Mouse (Mus musculus): ENCODE data around the gene Ptprm. TPM values are rescaled to one million over a fixed set of nuclear protein-coding genes. Genes with fewer than 3 reads are reported as not detected.

Gene Ptprm
- polyA plus RNA-seq, 1 experiment from 2014 or later = 14.3 TPM

DNA sequence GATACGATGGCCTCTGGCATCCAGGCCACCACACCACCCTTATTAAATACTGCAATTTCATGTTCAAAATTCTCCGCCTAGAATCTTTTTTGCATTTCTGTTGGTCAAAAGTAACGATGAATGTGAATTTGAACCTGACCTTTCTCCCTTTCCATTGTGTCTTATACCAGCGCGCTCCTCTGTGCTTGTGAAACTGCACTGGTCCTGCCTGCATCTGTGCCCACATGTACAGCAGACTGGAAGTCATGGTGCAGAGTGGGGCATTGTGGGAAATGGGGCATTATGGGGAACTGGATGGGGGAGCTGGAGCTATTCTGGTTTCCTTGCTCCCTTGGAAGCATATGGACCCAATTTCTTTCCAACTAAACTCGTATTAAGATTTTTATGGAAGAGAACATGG is 462.3 kb downstream of the Ptprm start:
- H3K4me1 ChIP-seq = 0 out of 2 replicates have a peak, but pooled peaks cover 3% of the 10 kb centered on the region
- H3K9me3 ChIP-seq = no peaks in the 10 kb centered on the region
- no peak overlapping the region for H3K27ac ChIP-seq
- ATAC-seq (ENCODE audit: insufficient number of reproducible peaks, insufficient read depth, low FRiP score, low TSS enrichment, low read depth) = no peak
- no peak overlapping the region for H3K4me3 ChIP-seq
- 87% methylated on average over 6 of the region's 6 CpGs for WGBS
- H3K4me2 ChIP-seq = no peak overlapping the region
- H3K9ac ChIP-seq = no peak overlapping the region
- no peaks in the 10 kb centered on the region for H3K27me3 ChIP-seq
- no peaks in the 10 kb centered on the region for H3K36me3 ChIP-seq

DNA sequence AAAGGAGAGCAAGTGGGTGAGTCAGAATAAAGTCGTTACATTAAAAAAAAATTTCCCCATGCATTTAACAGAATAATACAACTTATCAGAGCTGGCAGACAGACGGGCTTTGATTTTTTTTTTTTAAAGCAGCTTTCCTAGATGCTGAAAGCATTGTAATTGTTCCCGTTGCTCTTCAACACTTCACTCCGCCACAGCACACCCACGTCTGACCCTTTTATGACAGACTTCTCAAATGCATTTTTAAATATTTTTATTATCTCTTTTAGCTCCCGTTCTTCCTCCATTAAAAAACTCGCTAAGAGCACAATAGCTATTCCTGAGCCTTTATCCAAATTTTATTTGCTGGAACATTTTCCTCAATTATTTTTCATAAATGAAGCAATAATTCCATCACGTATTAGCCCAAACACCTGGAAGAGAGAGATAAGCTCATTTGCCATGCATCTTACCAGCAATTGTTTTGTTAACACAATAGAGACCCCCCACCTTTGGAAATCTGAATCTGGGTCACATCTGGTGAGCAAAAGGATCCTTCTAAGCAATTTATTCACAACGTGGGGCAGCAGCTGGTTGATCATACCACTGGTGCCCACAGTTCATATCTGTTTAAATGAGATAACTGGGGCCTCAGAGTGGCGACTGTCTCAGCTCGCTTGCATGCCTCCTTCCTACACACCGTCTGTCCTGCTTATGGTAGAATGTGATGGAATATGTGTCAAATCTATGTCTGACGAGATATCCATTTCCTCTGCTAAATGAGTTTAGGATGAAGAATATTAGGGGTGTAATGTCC is 463.0 kb downstream of the Ptprm start:
- no peak overlapping the region for H3K9ac ChIP-seq
- H3K27ac ChIP-seq = no peak overlapping the region
- 0 out of 2 replicates have a peak, but pooled peaks cover 3% of the 10 kb centered on the region for H3K4me1 ChIP-seq
- ATAC-seq (ENCODE audit: insufficient number of reproducible peaks, insufficient read depth, low FRiP score, low TSS enrichment, low read depth) = no peak
- H3K27me3 ChIP-seq = no peaks in the 10 kb centered on the region
- 72% methylated on average over 13 of the region's 13 CpGs for WGBS
- H3K36me3 ChIP-seq = no peaks in the 10 kb centered on the region
- no peak overlapping the region for H3K4me3 ChIP-seq
- no peaks in the 10 kb centered on the region for H3K9me3 ChIP-seq
- H3K4me2 ChIP-seq = no peak overlapping the region

- no peak for ATAC-seq (ENCODE audit: insufficient number of reproducible peaks, insufficient read depth, low FRiP score, low TSS enrichment, low read depth)
- WGBS = 68% methylated on average over 2 of the region's 2 CpGs
- Histone ChIP-seq H3K27ac (no peak overlapping the region), H3K9me3 (no peaks in the 10 kb centered on the region), H3K4me3 (no peak overlapping the region), H3K36me3 (no peaks in the 10 kb centered on the region), H3K9ac (no peak overlapping the region), H3K27me3 (no peaks in the 10 kb centered on the region), H3K4me2 (no peak overlapping the region), H3K4me1 (peaks cover 14% of the 10 kb centered on the region)
Observed at GRCm38 (mm10) chr17:66882304-66882703, 472.0 kb downstream of the Ptprm start.

GRCm38 (mm10) chr17:66880969-66881701 is 473.1 kb downstream of the Ptprm start:
- no peaks in the 10 kb centered on the region for H3K9me3 ChIP-seq
- H3K9ac ChIP-seq = no peak overlapping the region
- ATAC-seq (ENCODE audit: insufficient number of reproducible peaks, insufficient read depth, low FRiP score, low TSS enrichment, low read depth) = no peak
- H3K36me3 ChIP-seq = no peaks in the 10 kb centered on the region
- H3K4me1 ChIP-seq = peaks cover 14% of the 10 kb centered on the region
- H3K4me3 ChIP-seq = no peak overlapping the region
- no peaks in the 10 kb centered on the region for H3K27me3 ChIP-seq
- H3K27ac ChIP-seq = no peak overlapping the region
- WGBS = 88% methylated on average over 9 of the region's 9 CpGs
- H3K4me2 ChIP-seq = no peak overlapping the region

DNA sequence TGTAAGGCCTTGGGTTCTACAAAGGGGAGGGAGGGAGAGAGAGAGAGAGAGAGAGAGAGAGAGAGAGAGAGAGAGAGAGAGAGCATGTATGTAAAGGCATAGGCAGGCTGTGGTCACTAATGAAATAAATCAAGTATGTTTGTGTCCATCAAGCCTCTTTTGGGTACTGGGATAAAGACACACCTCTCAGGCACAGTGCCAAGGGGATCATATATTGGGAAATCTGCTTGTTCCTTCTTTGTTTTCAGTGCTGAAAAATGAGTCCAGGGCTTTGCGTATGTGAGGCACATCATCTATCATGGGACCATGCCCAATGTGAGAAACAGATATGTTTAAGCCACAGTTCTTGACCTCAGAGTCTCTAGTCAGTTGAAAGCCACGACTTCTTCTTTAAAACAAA is 475.1 kb downstream of the Ptprm start:
- Histone ChIP-seq H3K4me2 (no peak overlapping the region), H3K27me3 (no peaks in the 10 kb centered on the region), H3K36me3 (no peaks in the 10 kb centered on the region), H3K4me3 (no peak overlapping the region), H3K27ac (no peak overlapping the region), H3K9ac (no peak overlapping the region), H3K9me3 (no peaks in the 10 kb centered on the region), H3K4me1 (peaks cover 11% of the 10 kb centered on the region)
- 75% methylated on average over 2 of the region's 2 CpGs for WGBS
- no peak for ATAC-seq (ENCODE audit: insufficient number of reproducible peaks, insufficient read depth, low FRiP score, low TSS enrichment, low read depth)

GRCm38 (mm10) chr17:66877582-66877981 is 476.7 kb downstream of the Ptprm start:
- Histone ChIP-seq H3K36me3 (no peaks in the 10 kb centered on the region), H3K27me3 (no peaks in the 10 kb centered on the region), H3K4me1 (peaks cover 18% of the 10 kb centered on the region), H3K4me3 (no peak overlapping the region), H3K27ac (no peak overlapping the region), H3K9me3 (no peaks in the 10 kb centered on the region), H3K4me2 (no peak overlapping the region), H3K9ac (no peak overlapping the region)
- no peak for ATAC-seq (ENCODE audit: insufficient number of reproducible peaks, insufficient read depth, low FRiP score, low TSS enrichment, low read depth)
- 60% methylated on average over 6 of the region's 6 CpGs for WGBS

- no peak for ATAC-seq (ENCODE audit: insufficient number of reproducible peaks, insufficient read depth, low FRiP score, low TSS enrichment, low read depth)
- Histone ChIP-seq H3K27me3 (no peaks in the 10 kb centered on the region), H3K9me3 (no peaks in the 10 kb centered on the region), H3K4me3 (no peak overlapping the region), H3K27ac (no peak overlapping the region), H3K9ac (no peak overlapping the region), H3K4me1 (peaks cover 18% of the 10 kb centered on the region), H3K4me2 (no peak overlapping the region), H3K36me3 (no peaks in the 10 kb centered on the region)
- WGBS = 72% methylated on average over 11 of the region's 11 CpGs
Observed at GRCm38 (mm10) chr17:66874810-66875209, 479.4 kb downstream of the Ptprm start.

- Histone ChIP-seq H3K9ac (no peak overlapping the region), H3K4me3 (no peak overlapping the region), H3K27me3 (no peaks in the 10 kb centered on the region), H3K4me2 (no peak overlapping the region), H3K36me3 (no peaks in the 10 kb centered on the region), H3K9me3 (no peaks in the 10 kb centered on the region), H3K27ac (no peak overlapping the region), H3K4me1 (peaks cover 8% of the 10 kb centered on the region)
- no peak for ATAC-seq (ENCODE audit: insufficient number of reproducible peaks, insufficient read depth, low FRiP score, low TSS enrichment, low read depth)
- 77% methylated on average over 4 of the region's 4 CpGs for WGBS
Observed at GRCm38 (mm10) chr17:66871396-66871795, 482.9 kb downstream of the Ptprm start.

GRCm38 (mm10) chr17:66869581-66870002 is 484.7 kb downstream of the Ptprm start:
- H3K4me2 ChIP-seq = no peak overlapping the region
- H3K27ac ChIP-seq = no peak overlapping the region
- no peak overlapping the region for H3K9ac ChIP-seq
- H3K27me3 ChIP-seq = no peaks in the 10 kb centered on the region
- no peaks in the 10 kb centered on the region for H3K36me3 ChIP-seq
- WGBS = 88% methylated on average over 13 of the region's 13 CpGs
- no peak overlapping the region for H3K4me3 ChIP-seq
- no peaks in the 10 kb centered on the region for H3K9me3 ChIP-seq
- ATAC-seq (ENCODE audit: insufficient number of reproducible peaks, insufficient read depth, low FRiP score, low TSS enrichment, low read depth) = no peak
- H3K4me1 ChIP-seq = peaks cover 16% of the 10 kb centered on the region

GRCm38 (mm10) chr17:66864441-66864840 is 489.8 kb downstream of the Ptprm start:
- H3K36me3 ChIP-seq = no peaks in the 10 kb centered on the region
- H3K9ac ChIP-seq = no peak overlapping the region
- peaks cover 22% of the 10 kb centered on the region for H3K4me1 ChIP-seq
- no peaks in the 10 kb centered on the region for H3K9me3 ChIP-seq
- 44% methylated on average over 4 of the region's 4 CpGs for WGBS
- no peak overlapping the region for H3K27ac ChIP-seq
- H3K4me3 ChIP-seq = no peak overlapping the region
- no peaks in the 10 kb centered on the region for H3K27me3 ChIP-seq
- no peak overlapping the region for H3K4me2 ChIP-seq
- ATAC-seq (ENCODE audit: insufficient number of reproducible peaks, insufficient read depth, low FRiP score, low TSS enrichment, low read depth) = no peak

- H3K27me3 ChIP-seq = no peaks in the 10 kb centered on the region
- no peak overlapping the region for H3K9ac ChIP-seq
- H3K4me3 ChIP-seq = no peak overlapping the region
- no peak overlapping the region for H3K27ac ChIP-seq
- peaks cover 22% of the 10 kb centered on the region for H3K4me1 ChIP-seq
- H3K36me3 ChIP-seq = no peaks in the 10 kb centered on the region
- WGBS = 20% methylated on average over 2 of the region's 2 CpGs
- H3K4me2 ChIP-seq = no peak overlapping the region
- H3K9me3 ChIP-seq = no peaks in the 10 kb centered on the region
- ATAC-seq (ENCODE audit: insufficient number of reproducible peaks, insufficient read depth, low FRiP score, low TSS enrichment, low read depth) = no peak
Observed at GRCm38 (mm10) chr17:66861557-66861956, 492.7 kb downstream of the Ptprm start.

DNA sequence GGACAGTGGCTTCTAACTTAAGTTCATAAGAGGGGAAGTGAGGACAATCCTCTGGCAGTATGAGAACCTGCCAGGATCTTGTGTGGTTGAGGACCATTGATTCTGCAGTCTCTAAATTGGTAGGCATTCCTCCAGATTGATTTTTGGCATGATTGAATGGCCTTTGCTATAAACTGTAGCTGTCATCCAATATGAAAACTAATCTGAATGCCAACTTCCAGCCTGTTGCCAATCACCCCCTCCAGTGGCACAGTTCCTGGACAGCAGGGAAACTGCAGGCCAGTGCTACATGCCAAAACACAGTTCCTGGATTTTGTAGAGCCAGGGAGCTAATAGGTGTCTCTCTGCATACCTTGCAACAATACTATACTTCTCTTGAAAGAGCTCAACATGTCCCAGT is 495.5 kb downstream of the Ptprm start:
- ATAC-seq (ENCODE audit: insufficient number of reproducible peaks, insufficient read depth, low FRiP score, low TSS enrichment, low read depth) = no peak
- Histone ChIP-seq H3K36me3 (no peaks in the 10 kb centered on the region), H3K27ac (no peak overlapping the region), H3K4me2 (no peak overlapping the region), H3K9ac (no peak overlapping the region), H3K4me1 (peaks cover 7% of the 10 kb centered on the region; the same call in 1 of the 2 replicates), H3K9me3 (no peaks in the 10 kb centered on the region), H3K4me3 (no peak overlapping the region), H3K27me3 (no peaks in the 10 kb centered on the region)

Data from embryonic facial prominence, embryonic 13.5 days (tissue).